Mouse (Mus musculus) cerebellum, adult (tissue): ENCODE data around the gene Rbfox2.
"Not testable (repeated sequence)": the region's sequence is repeated elsewhere in the genome, so short reads cannot be mapped to it uniquely, and the experiment has no call there.

Source experiments
- ATAC-seq: cut with Nextera tagmentation; 2 replicates; pipeline ENCODE4 v1.9.2; 2017; ENCODE audit warnings: mild to moderate bottlenecking, moderate library complexity, mixed read lengths; ENCODE audit not compliant: insufficient number of reproducible peaks, low FRiP score, low TSS enrichment

Gene Rbfox2

DNA sequence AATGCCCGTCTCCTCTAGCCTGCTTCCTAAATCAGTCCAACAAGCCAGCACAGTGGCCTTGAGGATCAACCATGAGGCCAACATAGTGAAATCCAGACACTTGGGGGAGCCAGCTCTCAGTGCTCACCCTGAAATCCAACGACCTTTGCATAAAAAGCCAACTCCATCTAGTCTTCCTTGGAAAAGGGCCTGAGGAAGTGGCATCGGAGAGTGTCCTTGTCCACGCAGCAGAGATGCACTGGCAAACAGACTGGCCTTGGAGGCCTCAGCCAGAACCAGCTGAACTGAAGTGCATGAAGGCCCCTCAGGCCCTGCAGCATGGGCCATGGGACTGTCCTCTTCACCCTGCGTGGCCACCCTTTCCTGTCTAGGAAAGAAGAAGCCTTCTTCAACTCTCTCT is 225.3 kb downstream of the Rbfox2 start:
- ATAC-seq, result no peak

DNA sequence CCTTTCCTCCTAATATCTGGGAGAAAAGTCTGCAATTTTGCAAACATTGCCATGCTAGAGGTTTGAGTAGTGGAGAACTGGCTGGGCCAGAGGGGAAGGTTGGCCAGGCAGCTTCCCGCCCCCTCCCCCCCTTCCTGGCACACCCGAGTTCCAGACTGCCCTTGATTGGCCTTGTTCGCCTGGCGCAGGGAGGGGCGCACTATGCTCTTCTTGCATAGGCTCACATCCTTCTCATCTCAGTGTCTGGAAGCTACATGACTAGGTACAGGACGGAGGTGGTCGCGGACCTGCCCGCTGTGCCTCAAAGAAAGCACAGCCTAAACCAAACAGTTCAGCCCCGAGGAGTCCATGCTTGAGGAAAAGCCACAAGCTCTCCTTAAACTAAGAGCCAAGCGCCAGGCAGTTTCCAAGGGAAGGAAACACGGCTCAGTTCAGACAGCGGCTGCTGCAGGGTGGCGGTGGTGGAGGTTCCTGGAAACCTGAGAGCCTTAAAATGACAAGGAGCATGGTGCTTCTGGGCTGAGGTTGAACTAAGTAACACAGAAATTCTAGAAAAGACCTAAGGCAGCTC is 226.0 kb downstream of the Rbfox2 start:
- ATAC-seq, result no peak

DNA sequence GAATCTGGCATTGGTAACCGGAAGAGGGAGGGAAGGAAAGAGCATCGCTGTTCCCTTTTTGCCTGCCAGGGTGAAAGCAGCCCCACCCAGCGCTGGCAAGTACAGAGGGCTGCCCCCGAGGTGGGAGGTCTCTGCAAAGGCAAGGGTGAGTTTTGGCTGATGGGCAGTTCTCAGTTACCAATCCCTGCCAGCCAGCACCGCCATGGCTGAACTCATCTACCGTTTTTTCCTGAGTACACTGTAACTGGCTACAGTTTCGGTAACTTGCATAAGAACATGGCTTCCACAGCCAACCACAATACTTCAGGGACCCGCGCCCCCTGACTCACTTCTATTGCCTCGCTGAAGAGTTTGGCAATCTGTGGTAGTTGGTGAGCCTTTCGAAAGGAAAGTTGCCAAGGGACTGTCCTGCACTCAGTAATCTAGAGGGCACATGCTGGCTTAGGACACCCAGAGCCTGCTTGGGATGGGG is 226.9 kb downstream of the Rbfox2 start:
- ATAC-seq, result no peak

GRCm38 (mm10) chr15:77079256-77079822 is 227.5 kb downstream of the Rbfox2 start:
- no peak for ATAC-seq

DNA sequence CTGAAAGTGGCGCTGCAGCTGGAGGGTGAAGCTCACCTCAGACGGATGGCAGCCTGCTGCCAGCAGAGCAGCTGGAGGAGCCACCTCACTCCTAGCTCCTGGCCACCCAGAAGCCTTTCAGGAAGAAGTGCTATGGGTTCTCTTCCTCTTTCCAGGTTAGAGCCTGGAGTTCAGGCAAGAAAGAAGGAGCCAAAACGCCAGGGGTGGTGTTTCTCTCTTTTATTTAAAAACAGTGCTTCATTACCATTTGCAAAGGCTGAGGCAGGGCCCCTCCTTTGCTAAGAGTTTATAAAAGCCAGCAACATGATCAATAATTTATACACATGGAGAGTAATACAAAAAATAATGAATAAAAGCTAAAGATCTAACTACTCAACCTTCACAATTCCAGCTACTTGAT is 228.0 kb downstream of the Rbfox2 start:
- no peak for ATAC-seq

GRCm38 (mm10) chr15:77077906-77078305 is 228.9 kb downstream of the Rbfox2 start:
- no peak for ATAC-seq

GRCm38 (mm10) chr15:77076523-77076922 is 230.3 kb downstream of the Rbfox2 start:
- no peak for ATAC-seq

GRCm38 (mm10) chr15:77072556-77073163 is 234.1 kb downstream of the Rbfox2 start:
- no peak for ATAC-seq

GRCm38 (mm10) chr15:77071501-77071900 is 235.3 kb downstream of the Rbfox2 start:
- ATAC-seq, result no peak

DNA sequence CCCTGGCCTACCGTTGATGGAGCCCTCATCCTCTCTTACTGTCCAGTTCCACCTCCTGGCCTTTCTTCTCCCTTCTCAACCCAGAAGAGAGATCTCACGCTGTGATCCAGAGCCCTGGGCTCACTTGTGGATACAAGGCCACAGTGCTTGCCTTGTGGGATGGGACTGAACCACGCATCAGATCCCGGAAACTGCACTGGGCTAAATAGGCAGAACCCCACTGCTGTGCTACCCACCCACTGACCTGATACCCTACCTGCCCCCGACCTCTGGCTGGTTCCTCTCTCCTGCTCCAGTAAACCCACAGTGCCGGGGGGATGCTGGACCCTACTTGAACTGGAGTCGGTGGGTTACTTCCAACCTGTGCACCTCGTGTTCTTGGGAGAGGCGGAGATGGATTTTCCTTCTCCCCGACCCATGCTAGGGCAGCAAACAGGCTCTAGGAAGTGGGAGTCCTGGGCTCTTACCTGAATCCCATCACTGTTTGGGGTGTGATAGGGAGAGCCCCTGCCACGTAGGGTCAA is 236.0 kb downstream of the Rbfox2 start:
- ATAC-seq, result no peak

GRCm38 (mm10) chr15:77069019-77069418 is 237.8 kb downstream of the Rbfox2 start:
- no peak for ATAC-seq

DNA sequence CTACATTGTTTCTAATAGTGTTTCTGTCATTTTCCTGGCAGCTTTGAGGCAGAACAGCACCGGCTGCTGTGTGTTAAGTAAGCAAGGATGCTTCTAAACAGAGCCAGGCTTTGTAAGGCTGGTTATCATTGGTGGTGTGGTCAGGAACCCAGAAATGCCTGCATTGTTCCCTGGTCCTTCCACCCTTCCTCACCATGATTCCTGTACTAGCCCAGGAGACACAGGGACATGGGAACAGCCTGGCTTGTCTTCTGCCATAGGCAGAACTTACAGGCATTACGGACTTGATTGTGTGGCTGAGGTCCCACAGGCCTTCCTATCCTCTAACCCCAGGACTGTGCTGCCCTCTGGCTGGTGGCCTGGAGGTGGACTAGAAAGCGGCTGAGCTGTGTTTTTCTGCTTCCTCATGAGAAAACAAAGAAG is 238.4 kb downstream of the Rbfox2 start:
- ATAC-seq, result no peak

- no peak for ATAC-seq
These were observed 240.6 kb downstream of the Rbfox2 start for GRCm38 (mm10) chr15:77066233-77066632.

DNA sequence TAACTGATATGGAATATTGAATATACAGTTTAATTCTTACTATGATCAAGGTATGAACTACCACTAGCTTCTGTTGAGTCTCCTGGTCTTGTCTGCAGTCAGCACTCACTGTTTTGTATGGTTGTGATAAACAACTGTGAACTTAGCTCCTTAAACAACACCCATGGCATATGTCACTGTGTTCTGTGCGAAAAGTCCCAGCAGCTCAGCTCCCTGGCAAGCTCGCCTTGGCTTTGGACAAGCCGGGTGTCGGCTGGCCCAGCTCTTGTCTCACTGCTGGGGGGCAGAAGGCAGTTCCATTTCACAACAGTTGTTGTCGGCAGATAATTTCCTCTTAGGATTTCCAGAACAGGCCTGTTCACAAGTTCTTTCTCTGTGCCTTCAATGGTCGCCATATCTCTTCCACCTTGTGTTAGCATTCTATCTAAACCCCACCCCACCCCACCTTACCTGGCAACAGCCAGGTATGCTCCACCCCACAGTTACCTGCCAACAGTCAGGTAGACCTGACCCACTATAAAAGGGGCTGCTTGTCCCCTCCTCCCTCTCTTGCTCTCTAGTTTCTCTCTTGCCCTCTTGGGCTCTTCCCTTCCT is 241.4 kb downstream of the Rbfox2 start:
- ATAC-seq, result no peak

GRCm38 (mm10) chr15:77062746-77063145 is 244.1 kb downstream of the Rbfox2 start:
- no peak for ATAC-seq

DNA sequence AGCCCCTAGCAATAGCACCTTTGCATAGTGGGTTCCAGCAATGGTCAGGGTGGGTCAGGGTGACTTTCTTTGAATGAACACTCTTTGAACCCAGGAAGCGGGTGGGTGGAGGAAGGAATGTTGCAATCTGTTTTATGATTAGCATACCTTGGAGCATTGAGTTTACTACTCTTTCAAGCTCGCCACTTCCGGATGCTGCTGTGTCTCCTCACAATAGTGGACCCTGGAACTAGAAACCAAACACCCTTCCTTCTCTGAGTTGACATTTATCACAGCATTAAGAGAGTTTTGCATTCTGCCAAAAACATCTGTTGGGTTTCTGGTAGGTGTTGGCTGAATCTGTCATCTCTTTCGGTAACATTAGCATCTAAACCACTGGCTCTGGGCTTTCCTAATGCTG is 247.4 kb downstream of the Rbfox2 start:
- not testable (repeated sequence) for ATAC-seq

GRCm38 (mm10) chr15:77058566-77058965 is 248.2 kb downstream of the Rbfox2 start:
- no peak for ATAC-seq

DNA sequence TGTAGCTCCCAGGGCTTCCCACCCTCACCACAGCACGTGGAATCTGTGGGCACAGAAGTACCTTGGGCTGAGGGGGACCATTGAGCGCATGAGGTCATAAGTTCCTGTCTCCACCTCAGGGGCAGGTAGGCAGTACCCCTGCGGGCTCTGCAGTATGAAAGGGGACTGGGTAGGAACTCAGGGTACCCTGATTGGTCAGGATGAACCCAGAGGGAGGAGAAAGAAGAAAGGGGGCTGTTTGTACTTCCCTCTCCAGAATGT is 250.1 kb downstream of the Rbfox2 start:
- no peak for ATAC-seq

DNA sequence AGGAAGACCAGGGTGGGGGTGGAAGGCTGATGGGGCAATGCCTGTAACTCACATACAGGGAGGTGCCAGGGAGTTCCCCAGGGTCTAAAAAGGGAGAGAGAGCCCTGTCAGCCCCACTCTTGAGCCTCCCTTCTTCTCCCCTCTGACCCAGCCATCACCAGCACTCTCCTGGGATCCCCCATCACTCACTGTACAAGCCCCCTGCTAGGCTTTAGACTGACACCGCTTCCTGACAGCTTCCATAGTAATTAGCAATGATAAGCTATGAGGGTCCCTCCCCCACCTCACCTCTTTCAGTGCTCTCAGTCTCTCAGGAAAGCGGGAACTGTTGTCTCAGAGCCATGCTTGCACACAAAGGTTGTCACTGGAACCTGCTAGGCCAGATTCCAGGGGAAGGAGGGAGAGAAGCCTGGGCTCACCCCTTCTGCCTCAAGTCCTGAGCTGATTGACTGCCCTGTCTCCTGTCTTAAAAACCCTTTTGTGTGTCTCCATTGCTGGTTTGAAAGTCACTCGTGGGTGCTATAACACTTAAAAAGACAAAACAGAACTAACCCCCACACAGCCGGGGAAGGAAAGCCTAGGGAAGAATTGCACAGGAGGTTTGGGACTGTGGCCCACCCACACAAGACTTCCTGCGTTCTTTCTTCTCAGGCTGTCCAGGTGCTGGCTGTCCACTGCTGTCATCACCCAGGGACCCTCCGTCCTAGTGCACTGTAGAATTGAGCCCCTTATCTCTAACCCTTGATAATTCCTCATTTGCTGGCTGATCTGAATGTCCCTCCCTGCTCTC is 250.6 kb downstream of the Rbfox2 start:
- ATAC-seq, result no peak

GRCm38 (mm10) chr15:77054611-77055175 is 252.1 kb downstream of the Rbfox2 start:
- no peak for ATAC-seq

- no peak for ATAC-seq
These were observed 253.8 kb downstream of the Rbfox2 start for GRCm38 (mm10) chr15:77053021-77053420.
